In the genomic region with DNA sequence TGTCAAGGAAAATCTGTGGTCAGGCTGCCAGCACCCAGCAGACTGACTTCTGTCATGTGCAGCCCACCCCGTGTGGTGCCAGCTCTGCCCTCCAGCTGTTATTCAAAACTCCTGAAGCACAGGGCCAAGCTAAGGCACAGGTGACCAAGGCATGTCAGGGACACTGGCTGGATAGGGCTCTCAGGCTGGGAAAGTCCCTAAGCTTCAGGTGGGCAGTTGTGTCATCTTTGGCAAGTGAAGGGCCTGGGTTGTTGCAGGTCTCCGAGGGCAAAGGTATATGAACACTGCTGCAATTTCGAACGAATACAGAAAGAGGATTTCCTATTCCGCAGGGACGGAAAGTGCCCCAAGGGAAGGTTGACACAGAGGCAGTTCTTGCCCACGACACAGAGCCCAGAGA, we compare ENCODE assay signal across 8 mouse cellular contexts. TPM values are rescaled to one million over a fixed set of nuclear protein-coding genes. Genes with fewer than 3 reads are reported as not detected.
DNase-seq lines count a peak whose midpoint lies in the region; ATAC-seq and TF ChIP-seq lines count a peak whose summit lies in the region.

No protein-coding gene starts in this region.

- TF ChIP-seq CTCF in midbrain, postnatal 0 days (IDR thresholded peaks at IDR 0.05), result no peak

- H3K27ac ChIP-seq in lung, embryonic 16.5 days (ENCODE audit: low read length), result no peak overlapping the region
- peak overlapping the region; percentile 80; the same call in 1 of the 2 replicates for H3K27ac ChIP-seq in hindbrain, embryonic 14.5 days
- peak overlapping the region; percentile 77 for H3K27ac ChIP-seq in midbrain, postnatal 0 days (ENCODE audit: low read depth, low read length)

- DNase-seq in adrenal gland, postnatal 10 days, result peak; percentile 61
- no peak for DNase-seq in adrenal gland, adult 8-10 months
- DNase-seq in lung, adult 18-20 months, result no peak
- DNase-seq in hindbrain, embryonic 14.5 days (ENCODE audit: low spot score), result no peak
- DNase-seq in midbrain, postnatal 0 days (ENCODE audit: low spot score), result no peak
- DNase-seq in ovary, adult 18-20 months (ENCODE audit: low spot score), result no peak
- no peak for DNase-seq in ovary, postnatal 36 days (ENCODE audit: low spot score)

- WGBS in lung, embryonic 16.5 days, result 3% methylated on average over 7 of the region's 7 CpGs
- 17% methylated on average over 7 of the region's 7 CpGs for WGBS in hindbrain, embryonic 14.5 days
- 3% methylated on average over 7 of the region's 7 CpGs for WGBS in midbrain, postnatal 0 days

- no peaks in the 10 kb centered on the region for H3K9me3 ChIP-seq in lung, embryonic 16.5 days (ENCODE audit: control insufficient read depth, low read length)
- H3K9me3 ChIP-seq in hindbrain, embryonic 14.5 days (ENCODE audit: control insufficient read depth, low read length), result no peaks in the 10 kb centered on the region
- no peaks in the 10 kb centered on the region for H3K9me3 ChIP-seq in midbrain, postnatal 0 days (ENCODE audit: low read length)

- H3K4me2 ChIP-seq in lung, embryonic 16.5 days (ENCODE audit: low read depth, low read length), result peak overlapping the region; percentile 96
- H3K4me2 ChIP-seq in hindbrain, embryonic 14.5 days (replicated peaks), result peak overlapping the region; percentile 95
- peak overlapping the region; percentile 79 for H3K4me2 ChIP-seq in midbrain, postnatal 0 days (ENCODE audit: low read depth, low read length, poor library complexity, severe bottlenecking)

- no peak for ATAC-seq in lung, embryonic 16.5 days (ENCODE audit: low read depth)
- no peak for ATAC-seq in hindbrain, embryonic 14.5 days (ENCODE audit: low FRiP score)
- ATAC-seq in midbrain, postnatal 0 days (ENCODE audit: low FRiP score), result no peak

- H3K27me3 ChIP-seq in lung, embryonic 16.5 days (ENCODE audit: control insufficient read depth, insufficient read depth, low read depth, low read length), result peaks cover 21% of the 10 kb centered on the region
- H3K27me3 ChIP-seq in hindbrain, embryonic 14.5 days (ENCODE audit: control insufficient read depth, insufficient read depth, low read length), result 0 out of 2 replicates have a peak, but pooled peaks cover 4% of the 10 kb centered on the region
- no peaks in the 10 kb centered on the region for H3K27me3 ChIP-seq in midbrain, postnatal 0 days (ENCODE audit: insufficient read depth, low read length)

- H3K4me3 ChIP-seq in lung, embryonic 16.5 days (ENCODE audit: low read length), result peak overlapping the region; percentile 72
- peak overlapping the region; percentile 77 for H3K4me3 ChIP-seq in hindbrain, embryonic 14.5 days (replicated peaks; ENCODE audit: low read length)
- peak overlapping the region; percentile 69 for H3K4me3 ChIP-seq in midbrain, postnatal 0 days (ENCODE audit: low read depth, low read length)

- peaks cover 48% of the 10 kb centered on the region for H3K4me1 ChIP-seq in lung, embryonic 16.5 days (replicated peaks; ENCODE audit: control insufficient read depth, insufficient read depth, low read length)
- H3K4me1 ChIP-seq in hindbrain, embryonic 14.5 days (replicated peaks; ENCODE audit: control insufficient read depth, insufficient read depth, low read length), result peaks cover 73% of the 10 kb centered on the region
- peaks cover 59% of the 10 kb centered on the region for H3K4me1 ChIP-seq in midbrain, postnatal 0 days (ENCODE audit: insufficient read depth, low read length)

- H3K36me3 ChIP-seq in lung, embryonic 16.5 days (ENCODE audit: control insufficient read depth, insufficient read depth, low read length), result no peaks in the 10 kb centered on the region
- H3K36me3 ChIP-seq in hindbrain, embryonic 14.5 days (replicated peaks; ENCODE audit: control insufficient read depth, insufficient read depth), result no peaks in the 10 kb centered on the region
- 0 out of 2 replicates have a peak, but pooled peaks cover 3% of the 10 kb centered on the region for H3K36me3 ChIP-seq in midbrain, postnatal 0 days (ENCODE audit: insufficient read depth, low read length)

- peak overlapping the region; percentile 79 for H3K9ac ChIP-seq in lung, embryonic 16.5 days (ENCODE audit: low read length)
- H3K9ac ChIP-seq in hindbrain, embryonic 14.5 days, result peak overlapping the region; percentile 87
- peak overlapping the region; percentile 83 for H3K9ac ChIP-seq in midbrain, postnatal 0 days (replicated peaks; ENCODE audit: low read length, poor library complexity, severe bottlenecking)

RNA-seq across cellular contexts. Expression of a gene that starts 0.5 kb away (rescaled TPM):
- total RNA-seq in adrenal gland, postnatal 10 days (2021), result 10 to 100 TPM; 12.0 to 16.4 TPM
- 10 to 100 TPM; 18.8 to 24.3 (median 23.8) TPM for total RNA-seq in adrenal gland, adult 8-10 months (2022)
- 4.6 and 6.4 TPM in 2 replicates for polyA plus RNA-seq in lung, embryonic 16.5 days (2015; fragmentation: Nextera tagmentation; extraction: Ambion mirVana)
- 27.1 and 27.6 TPM in 2 replicates for polyA plus RNA-seq in hindbrain, embryonic 14.5 days (2014; fragmentation: Nextera tagmentation; extraction: Ambion mirVana)
- total RNA-seq in midbrain, postnatal 0 days (2014; rRNA removed), result 146 and 168 TPM in 2 replicates
- polyA plus RNA-seq in midbrain, postnatal 0 days (2015; fragmentation: Nextera tagmentation; extraction: Ambion mirVana), result 27.4 and 27.6 TPM in 2 replicates

RNA-seq across cellular contexts. Expression of a gene that starts 4.5 kb away (rescaled TPM):
- total RNA-seq in adrenal gland, postnatal 10 days (2021), result 1 to 10 TPM; 3.1 to 4.2 TPM
- 1 to 10 TPM; 1.7 to 4.2 (median 2.9) TPM for total RNA-seq in adrenal gland, adult 8-10 months (2022)
- 3.3 and 3.8 TPM in 2 replicates for polyA plus RNA-seq in lung, embryonic 16.5 days (2015; fragmentation: Nextera tagmentation; extraction: Ambion mirVana)
- polyA plus RNA-seq in hindbrain, embryonic 14.5 days (2014; fragmentation: Nextera tagmentation; extraction: Ambion mirVana), result 3.9 and 5.0 TPM in 2 replicates
- 19.4 and 23.6 TPM in 2 replicates for total RNA-seq in midbrain, postnatal 0 days (2014; rRNA removed)
- 4.0 and 4.3 TPM in 2 replicates for polyA plus RNA-seq in midbrain, postnatal 0 days (2015; fragmentation: Nextera tagmentation; extraction: Ambion mirVana)

RNA-seq across cellular contexts. Expression of a gene that starts 15.8 kb away (rescaled TPM):
- total RNA-seq in adrenal gland, postnatal 10 days (2021), result 1 to 10 TPM; 7.2 to 9.8 TPM
- total RNA-seq in adrenal gland, adult 8-10 months (2022), result 1 to 10 TPM; 6.1 to 9.8 (median 7.6) TPM
- polyA plus RNA-seq in lung, embryonic 16.5 days (2015; fragmentation: Nextera tagmentation; extraction: Ambion mirVana), result 11.3 and 13.0 TPM in 2 replicates
- polyA plus RNA-seq in hindbrain, embryonic 14.5 days (2014; fragmentation: Nextera tagmentation; extraction: Ambion mirVana), result 8.2 and 10.1 TPM in 2 replicates
- total RNA-seq in midbrain, postnatal 0 days (2014; rRNA removed), result 17.4 and 17.9 TPM in 2 replicates
- 9.0 and 11.1 TPM in 2 replicates for polyA plus RNA-seq in midbrain, postnatal 0 days (2015; fragmentation: Nextera tagmentation; extraction: Ambion mirVana)

RNA-seq across cellular contexts. Expression of a gene that starts 35.3 kb away (rescaled TPM):
- total RNA-seq in adrenal gland, postnatal 10 days (2021), result 100 to 1,000 TPM; 286 to 329 TPM
- total RNA-seq in adrenal gland, adult 8-10 months (2022), result 100 to 1,000 TPM; 416 to 520 (median 442) TPM
- 462 and 486 TPM in 2 replicates for polyA plus RNA-seq in lung, embryonic 16.5 days (2015; fragmentation: Nextera tagmentation; extraction: Ambion mirVana)
- polyA plus RNA-seq in hindbrain, embryonic 14.5 days (2014; fragmentation: Nextera tagmentation; extraction: Ambion mirVana), result 1,495 and 1,569 TPM in 2 replicates
- 730 and 771 TPM in 2 replicates for total RNA-seq in midbrain, postnatal 0 days (2014; rRNA removed)
- 2,426 and 2,595 TPM in 2 replicates for polyA plus RNA-seq in midbrain, postnatal 0 days (2015; fragmentation: Nextera tagmentation; extraction: Ambion mirVana)

RNA-seq across cellular contexts. Expression of a gene that starts 41.3 kb away (rescaled TPM):
- 10 to 100 TPM; 36.6 to 44.2 TPM for total RNA-seq in adrenal gland, postnatal 10 days (2021)
- 10 to 100 TPM; 39.3 to 64.9 (median 50.3) TPM for total RNA-seq in adrenal gland, adult 8-10 months (2022)
- 30.8 TPM in 2 replicates for polyA plus RNA-seq in lung, embryonic 16.5 days (2015; fragmentation: Nextera tagmentation; extraction: Ambion mirVana)
- 29.1 and 30.6 TPM in 2 replicates for polyA plus RNA-seq in hindbrain, embryonic 14.5 days (2014; fragmentation: Nextera tagmentation; extraction: Ambion mirVana)
- 40.2 and 58.6 TPM in 2 replicates for total RNA-seq in midbrain, postnatal 0 days (2014; rRNA removed)
- 34.0 and 41.4 TPM in 2 replicates for polyA plus RNA-seq in midbrain, postnatal 0 days (2015; fragmentation: Nextera tagmentation; extraction: Ambion mirVana)
